Mouse (Mus musculus): ENCODE data around the gene Treml2.

DNA sequence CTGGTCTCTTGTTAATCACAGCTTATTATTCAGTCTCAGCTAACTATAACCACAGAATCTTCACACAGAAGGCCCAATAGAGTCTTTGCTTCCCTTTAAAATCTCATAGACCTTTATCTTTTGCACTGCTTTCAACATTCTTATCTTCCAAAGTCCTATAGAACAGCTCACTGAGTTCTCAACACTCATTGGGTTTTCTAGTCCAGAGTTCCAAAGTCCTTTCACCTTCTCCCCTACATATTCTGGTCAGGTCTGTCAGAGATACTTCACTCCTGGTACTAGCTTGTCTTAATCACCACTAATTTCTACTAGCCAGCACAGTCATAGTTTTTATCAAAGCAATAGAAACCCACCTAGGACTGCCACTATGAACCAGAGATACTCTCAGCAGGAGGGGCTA lies 42.7 kb upstream of the Treml2 start:
- no peak for TF ChIP-seq POLR2A (IDR thresholded peaks at IDR 0.05; ENCODE audit: insufficient read depth, low read depth, low read length)
- no peak for TF ChIP-seq CTCF (IDR thresholded peaks at IDR 0.05; ENCODE audit: insufficient read depth, low read depth, low read length)
